Mouse (Mus musculus): ENCODE measurements around the gene Slc13a5. TPM values are rescaled to one million over a fixed set of nuclear protein-coding genes. Genes with fewer than 3 reads are reported as not detected.
A peak's percentile ranks its signal among the peaks of the same experiment; 100 is the strongest.

The Slc13a5 gene
- polyA plus RNA-seq, 1 experiment from 2014 or later: 0.19 TPM

GRCm38 (mm10) chr11:72301334-72301733, 34.3 kb upstream of the Slc13a5 start, which contains the start of gene Xaf1:
Gene Xaf1 (plus strand): TSS chr11:72301629.
- no peaks in the 10 kb centered on the region for H3K9me3 ChIP-seq (ENCODE audit: control insufficient read depth, low read length)
- H3K36me3 ChIP-seq (ENCODE audit: control insufficient read depth, insufficient read depth, low read length): no peaks in the 10 kb centered on the region
- peak within 1 kb of the TSS; percentile 45 for H3K9ac ChIP-seq (ENCODE audit: low read length)
- peaks cover 4 to 11% of the 10 kb centered on the region in 2 experiments; a peak in 2 of 4 replicates for H3K4me1 ChIP-seq (ENCODE audit: control insufficient read depth in 2 of 2, insufficient read depth in 2 of 2, low read length in 2 of 2)
- no peaks in the 10 kb centered on the region for H3K27me3 ChIP-seq (ENCODE audit: control insufficient read depth, insufficient read depth, low read length)
- peak within 1 kb of the TSS; percentile 20 to 31 for H3K4me3 ChIP-seq (ENCODE audit: control insufficient read depth in 1 of 2, insufficient read depth in 1 of 2, low read depth in 1 of 2, low read length in 2 of 2)
- WGBS: 13% methylated on average over 6 of the region's 6 CpGs
- H3K27ac ChIP-seq (replicated peaks in 1 of 2; ENCODE audit: control insufficient read depth in 1 of 2, insufficient read depth in 1 of 2, low read depth in 2 of 2, low read length in 2 of 2): peak within 1 kb of the TSS; percentile 61 to 67
- peak; percentile 68 for ATAC-seq (ENCODE audit: insufficient number of reproducible peaks, insufficient read depth, low FRiP score, low read depth)
- peak within 1 kb of the TSS; percentile 62 for H3K4me2 ChIP-seq (ENCODE audit: low read length)

- H3K9me3 ChIP-seq (ENCODE audit: control insufficient read depth, low read length): no peaks in the 10 kb centered on the region
- 72% methylated on average over 2 of the region's 2 CpGs for WGBS
- H3K36me3 ChIP-seq (ENCODE audit: control insufficient read depth, insufficient read depth, low read length): no peaks in the 10 kb centered on the region
- H3K4me1 ChIP-seq (ENCODE audit: control insufficient read depth in 2 of 2, insufficient read depth in 2 of 2, low read length in 2 of 2): no peaks in the 10 kb centered on the region
- no peak overlapping the region for H3K27ac ChIP-seq (replicated peaks in 1 of 2; ENCODE audit: control insufficient read depth in 1 of 2, insufficient read depth in 1 of 2, low read depth in 2 of 2, low read length in 2 of 2)
- H3K4me2 ChIP-seq (ENCODE audit: low read length): no peak overlapping the region
- H3K27me3 ChIP-seq (ENCODE audit: control insufficient read depth, insufficient read depth, low read length): no peaks in the 10 kb centered on the region
- ATAC-seq (ENCODE audit: insufficient number of reproducible peaks, insufficient read depth, low FRiP score, low read depth): no peak
- H3K9ac ChIP-seq (ENCODE audit: low read length): no peak overlapping the region
- H3K4me3 ChIP-seq (ENCODE audit: control insufficient read depth in 1 of 2, insufficient read depth in 1 of 2, low read depth in 1 of 2, low read length in 2 of 2): no peak overlapping the region
Observed at GRCm38 (mm10) chr11:72293116-72293515, 26.1 kb upstream of the Slc13a5 start.

- H3K4me3 ChIP-seq (ENCODE audit: control insufficient read depth in 1 of 2, insufficient read depth in 1 of 2, low read depth in 1 of 2, low read length in 2 of 2): no peak overlapping the region
- no peak overlapping the region for H3K4me2 ChIP-seq (ENCODE audit: low read length)
- peaks cover 3 to 7% of the 10 kb centered on the region in 2 experiments for H3K4me1 ChIP-seq (ENCODE audit: control insufficient read depth in 2 of 2, insufficient read depth in 2 of 2, low read length in 2 of 2)
- 75% methylated on average over 3 of the region's 3 CpGs for WGBS
- H3K27ac ChIP-seq (replicated peaks in 1 of 2; ENCODE audit: control insufficient read depth in 1 of 2, insufficient read depth in 1 of 2, low read depth in 2 of 2, low read length in 2 of 2): no peak overlapping the region
- H3K9me3 ChIP-seq (ENCODE audit: control insufficient read depth, low read length): no peaks in the 10 kb centered on the region
- no peaks in the 10 kb centered on the region for H3K36me3 ChIP-seq (ENCODE audit: control insufficient read depth, insufficient read depth, low read length)
- ATAC-seq (ENCODE audit: insufficient number of reproducible peaks, insufficient read depth, low FRiP score, low read depth): no peak
- no peak overlapping the region for H3K9ac ChIP-seq (ENCODE audit: low read length)
- no peaks in the 10 kb centered on the region for H3K27me3 ChIP-seq (ENCODE audit: control insufficient read depth, insufficient read depth, low read length)
Observed at GRCm38 (mm10) chr11:72287543-72287942, 20.5 kb upstream of the Slc13a5 start.

GRCm38 (mm10) chr11:72287126-72287525, 20.1 kb upstream of the Slc13a5 start:
- 85% methylated on average over 2 of the region's 2 CpGs for WGBS

GRCm38 (mm10) chr11:72286651-72287050, 19.6 kb upstream of the Slc13a5 start:
- no peak for ATAC-seq (ENCODE audit: insufficient number of reproducible peaks, insufficient read depth, low FRiP score, low read depth)
- Histone ChIP-seq H3K9me3 (ENCODE audit: control insufficient read depth, low read length) (no peaks in the 10 kb centered on the region), H3K4me1 (ENCODE audit: control insufficient read depth in 2 of 2, insufficient read depth in 2 of 2, low read length in 2 of 2) (peaks cover 3 to 7% of the 10 kb centered on the region in 2 experiments), H3K27ac (replicated peaks in 1 of 2; ENCODE audit: control insufficient read depth in 1 of 2, insufficient read depth in 1 of 2, low read depth in 2 of 2, low read length in 2 of 2) (no peak overlapping the region), H3K4me3 (ENCODE audit: control insufficient read depth in 1 of 2, insufficient read depth in 1 of 2, low read depth in 1 of 2, low read length in 2 of 2) (no peak overlapping the region), H3K9ac (ENCODE audit: low read length) (no peak overlapping the region), H3K27me3 (ENCODE audit: control insufficient read depth, insufficient read depth, low read length) (no peaks in the 10 kb centered on the region), H3K36me3 (ENCODE audit: control insufficient read depth, insufficient read depth, low read length) (no peaks in the 10 kb centered on the region), H3K4me2 (ENCODE audit: low read length) (no peak overlapping the region)
- 69% methylated on average over 3 of the region's 3 CpGs for WGBS

More at GRCm38 (mm10) chr11:72287126-72287525, 20.1 kb upstream of the Slc13a5 start:
- Histone ChIP-seq H3K27ac (replicated peaks in 1 of 2; ENCODE audit: control insufficient read depth in 1 of 2, insufficient read depth in 1 of 2, low read depth in 2 of 2, low read length in 2 of 2) (no peak overlapping the region), H3K9me3 (ENCODE audit: control insufficient read depth, low read length) (no peaks in the 10 kb centered on the region), H3K9ac (ENCODE audit: low read length) (no peak overlapping the region), H3K4me1 (ENCODE audit: control insufficient read depth in 2 of 2, insufficient read depth in 2 of 2, low read length in 2 of 2) (peaks cover 3 to 7% of the 10 kb centered on the region in 2 experiments), H3K27me3 (ENCODE audit: control insufficient read depth, insufficient read depth, low read length) (no peaks in the 10 kb centered on the region), H3K36me3 (ENCODE audit: control insufficient read depth, insufficient read depth, low read length) (no peaks in the 10 kb centered on the region), H3K4me3 (ENCODE audit: control insufficient read depth in 1 of 2, insufficient read depth in 1 of 2, low read depth in 1 of 2, low read length in 2 of 2) (no peak overlapping the region), H3K4me2 (ENCODE audit: low read length) (no peak overlapping the region)
- no peak for ATAC-seq (ENCODE audit: insufficient number of reproducible peaks, insufficient read depth, low FRiP score, low read depth)

- 67% methylated on average over 6 of the region's 6 CpGs for WGBS
- Histone ChIP-seq H3K4me3 (ENCODE audit: control insufficient read depth in 1 of 2, insufficient read depth in 1 of 2, low read depth in 1 of 2, low read length in 2 of 2) (no peak overlapping the region), H3K27me3 (ENCODE audit: control insufficient read depth, insufficient read depth, low read length) (no peaks in the 10 kb centered on the region), H3K9me3 (ENCODE audit: control insufficient read depth, low read length) (no peaks in the 10 kb centered on the region), H3K4me2 (ENCODE audit: low read length) (no peak overlapping the region), H3K9ac (ENCODE audit: low read length) (no peak overlapping the region), H3K27ac (replicated peaks in 1 of 2; ENCODE audit: control insufficient read depth in 1 of 2, insufficient read depth in 1 of 2, low read depth in 2 of 2, low read length in 2 of 2) (no peak overlapping the region), H3K36me3 (ENCODE audit: control insufficient read depth, insufficient read depth, low read length) (no peaks in the 10 kb centered on the region), H3K4me1 (ENCODE audit: control insufficient read depth in 2 of 2, insufficient read depth in 2 of 2, low read length in 2 of 2) (peaks cover 3 to 7% of the 10 kb centered on the region in 2 experiments)
- no peak for ATAC-seq (ENCODE audit: insufficient number of reproducible peaks, insufficient read depth, low FRiP score, low read depth)
Observed at GRCm38 (mm10) chr11:72285971-72286480, 19.0 kb upstream of the Slc13a5 start.

- Histone ChIP-seq H3K27ac (replicated peaks in 1 of 2; ENCODE audit: control insufficient read depth in 1 of 2, insufficient read depth in 1 of 2, low read depth in 2 of 2, low read length in 2 of 2) (no peak overlapping the region), H3K36me3 (ENCODE audit: control insufficient read depth, insufficient read depth, low read length) (no peaks in the 10 kb centered on the region), H3K9ac (ENCODE audit: low read length) (no peak overlapping the region), H3K4me1 (ENCODE audit: control insufficient read depth in 2 of 2, insufficient read depth in 2 of 2, low read length in 2 of 2) (peaks cover 3 to 7% of the 10 kb centered on the region in 2 experiments), H3K4me3 (ENCODE audit: control insufficient read depth in 1 of 2, insufficient read depth in 1 of 2, low read depth in 1 of 2, low read length in 2 of 2) (no peak overlapping the region), H3K4me2 (ENCODE audit: low read length) (no peak overlapping the region), H3K27me3 (ENCODE audit: control insufficient read depth, insufficient read depth, low read length) (no peaks in the 10 kb centered on the region), H3K9me3 (ENCODE audit: control insufficient read depth, low read length) (no peaks in the 10 kb centered on the region)
- WGBS: 67% methylated on average over 14 of the region's 14 CpGs
- ATAC-seq (ENCODE audit: insufficient number of reproducible peaks, insufficient read depth, low FRiP score, low read depth): no peak
Observed at GRCm38 (mm10) chr11:72284532-72285182, 17.6 kb upstream of the Slc13a5 start.
